Mouse (Mus musculus) lung, adult 2 months (tissue): ENCODE measurements at regions not wholly inside any gene's neighbourhood (a gene's known extent, or its start where the extent isn't known, plus 50 kb on each side); places are given as distances from the start of the nearest gene placed in this dataset.

ENCODE experiments used
- CTCF ChIP-seq: fragments of 200-500 bp; IDR thresholded peaks from 2 replicates; pipeline ENCODE4 v1.5.1; 2011; ENCODE audit warnings: mild to moderate bottlenecking, low read length, control low read depth; ENCODE audit not compliant: insufficient read depth
- POLR2A ChIP-seq: fragments of 200-500 bp; IDR thresholded peaks from 2 replicates; pipeline ENCODE4 v1.6.1; 2011; ENCODE audit warnings: low read depth, mild to moderate bottlenecking, control low read depth, low read length, borderline replicate concordance; ENCODE audit errors: extremely low read depth

- TF ChIP-seq CTCF, result no peak
- TF ChIP-seq POLR2A, result no peak
Observed at GRCm38 (mm10) chr10:45957686-45958085, 380.1 kb downstream of the Hace1 start.
